Comparison of ENCODE assay signal across 16 mouse cellular contexts in genomic region chr8:40071131-40071530, GRCm38 (mm10).
"Had no signal": no experiment of that assay in that cellular context is flagged by ENCODE, and none has a peak within 500 bp of the region (broad histone marks: within the 10 kb centered on the region; RNA-seq: fewer than 3 reads in every experiment).

No protein-coding gene starts in this region.

- DNase-seq: retina, postnatal 1 day; right cerebral cortex, adult 18-20 months; right cerebral cortex, postnatal 14 days; right cerebral cortex, postnatal 25 days; right cerebral cortex, postnatal 4 days; spleen, adult 18-20 months; thymus, adult 18-20 months; thymus, adult 2 months; thymus, postnatal 14 days; thymus, postnatal 25 days; thymus, postnatal 36 days; thymus, postnatal 4 days had no signal

- H3K4me3 ChIP-seq: neural tube, embryonic 13.5 days; neural tube, embryonic 15.5 days; stomach, embryonic 15.5 days had no signal

- H3K36me3 ChIP-seq: neural tube, embryonic 13.5 days; neural tube, embryonic 15.5 days; stomach, embryonic 15.5 days had no signal

- H3K27ac ChIP-seq: neural tube, embryonic 13.5 days; neural tube, embryonic 15.5 days; stomach, embryonic 15.5 days; stomach, postnatal 0 days had no signal

- H3K4me1 ChIP-seq: neural tube, embryonic 13.5 days; neural tube, embryonic 15.5 days; stomach, embryonic 15.5 days had no signal

- H3K9ac ChIP-seq: neural tube, embryonic 13.5 days; neural tube, embryonic 15.5 days; stomach, embryonic 15.5 days had no signal

- H3K9me3 ChIP-seq: neural tube, embryonic 13.5 days; neural tube, embryonic 15.5 days; stomach, embryonic 15.5 days had no signal

- H3K4me2 ChIP-seq: neural tube, embryonic 13.5 days; neural tube, embryonic 15.5 days; stomach, embryonic 15.5 days had no signal

- H3K27me3 ChIP-seq: neural tube, embryonic 13.5 days; neural tube, embryonic 15.5 days; stomach, embryonic 15.5 days had no signal
